Mouse (Mus musculus) thymus, adult 2 months (tissue): ENCODE data around the gene Dcxr.
"Not testable (repeated sequence)": the region's sequence is repeated elsewhere in the genome, so short reads cannot be mapped to it uniquely, and the experiment has no call there.

Experiments
- CTCF ChIP-seq: fragments of 200-500 bp; IDR thresholded peaks from 2 replicates; pipeline ENCODE4 v1.5.1; 2012; ENCODE audit warnings: mild to moderate bottlenecking, control low read depth, low read length, moderate library complexity, borderline replicate concordance; ENCODE audit not compliant: control insufficient read depth, poor library complexity, insufficient read depth; ENCODE audit errors: extremely low read depth
- POLR2A ChIP-seq: fragments of 200-500 bp; IDR thresholded peaks from 2 replicates; pipeline ENCODE4 v1.6.1; 2012; ENCODE audit warnings: mild to moderate bottlenecking, low read length, control low read depth, moderate library complexity; ENCODE audit not compliant: control insufficient read depth, poor library complexity, insufficient read depth; ENCODE audit errors: extremely low read depth

DNA sequence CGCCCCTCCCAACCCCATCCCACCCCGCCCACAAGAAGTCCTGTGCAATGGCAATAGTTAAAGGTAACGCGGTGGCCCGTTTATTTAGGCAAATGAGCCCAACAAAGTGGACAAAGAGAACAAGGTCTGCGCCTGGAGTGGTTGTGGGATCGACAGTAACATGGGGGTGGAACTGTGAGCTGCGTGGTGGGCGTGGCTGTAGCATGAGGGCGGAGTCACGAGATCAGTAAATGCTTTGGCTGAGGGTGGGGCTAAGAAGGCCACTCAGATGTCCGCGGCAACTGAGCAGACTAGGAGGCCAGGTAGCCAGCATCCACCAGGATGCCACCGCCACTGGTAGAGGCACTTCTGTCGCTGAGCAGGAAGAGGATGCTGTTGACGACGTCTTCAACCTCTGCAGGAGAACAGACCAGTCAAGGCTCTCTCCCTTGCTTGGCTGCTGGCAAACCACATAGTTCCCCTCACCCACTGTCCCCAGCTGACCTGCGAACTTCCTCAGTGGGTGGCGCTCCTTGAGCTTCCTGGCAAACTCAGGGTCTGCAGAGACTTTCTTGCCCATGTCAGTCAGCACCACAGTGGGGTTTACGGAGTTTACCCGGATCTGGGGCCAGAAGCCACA lies 2.5 kb upstream of the Dcxr start:
- TF ChIP-seq CTCF, POLR2A: not testable (repeated sequence)
